Mouse (Mus musculus) forebrain, postnatal 0 days (tissue): Measurements from ENCODE around the gene Plxnb2. TPM values are rescaled to one million over a fixed set of nuclear protein-coding genes. Genes with fewer than 3 reads are reported as not detected.

Experiments used
- ATAC-seq: fragments of 200-750 bp; cut with Nextera tagmentation; 2 replicates; pipeline ENCODE4 v1.8.0; 2017; ENCODE audit warnings: mild to moderate bottlenecking, moderate library complexity
- DNase-seq: peaks from one replicate; pipeline ENCODE4 v3.0.0-alpha.2; 2015
- H3K27ac ChIP-seq: fragments of 300-500 bp; sonication (generic); 2 replicates; pipeline ENCODE4 v1.5.1; 2014; ENCODE audit warnings: low read depth, mild to moderate bottlenecking, antibody characterized with exemption, low read length, moderate library complexity, mixed read lengths
- H3K27me3 ChIP-seq: fragments of 300-500 bp; sonication (generic); 2 replicates; pipeline ENCODE4 v1.6.1; 2014; ENCODE audit warnings: mild to moderate bottlenecking, low read length, mixed read lengths; ENCODE audit not compliant: insufficient read depth
- H3K36me3 ChIP-seq: fragments of 300-500 bp; sonication (generic); 2 replicates; pipeline ENCODE4 v1.6.1; 2014; ENCODE audit warnings: mild to moderate bottlenecking, moderate library complexity; ENCODE audit not compliant: insufficient read depth
- H3K4me1 ChIP-seq: fragments of 300-500 bp; sonication (generic); 2 replicates; pipeline ENCODE4 v1.6.1; 2014; ENCODE audit warnings: antibody characterized with exemption; ENCODE audit not compliant: insufficient read depth
- H3K4me2 ChIP-seq: fragments of 300-500 bp; sonication (generic); 2 replicates; pipeline ENCODE4 v1.6.1; 2014; ENCODE audit warnings: low read depth, mild to moderate bottlenecking, moderate library complexity
- H3K4me3 ChIP-seq: fragments of 300-500 bp; sonication (generic); 2 replicates; pipeline ENCODE4 v1.5.1; 2014; ENCODE audit warnings: low read depth, low read length, mixed read lengths
- H3K9ac ChIP-seq: fragments of 300-500 bp; sonication (generic); 2 replicates; pipeline ENCODE4 v1.6.1; 2014; ENCODE audit warnings: mild to moderate bottlenecking
- H3K9me3 ChIP-seq: fragments of 300-500 bp; sonication (generic); 2 replicates; pipeline ENCODE4 v1.6.1; 2016; ENCODE audit warnings: low read length
- CTCF ChIP-seq: sonication (generic); IDR thresholded peaks from 2 replicates; pipeline ENCODE4 v1.5.1; 2016; ENCODE audit warnings: antibody characterized with exemption, control low read depth, low read depth
- WGBS: fragments of 180-500 bp; shearing (Covaris S2); extraction: QIAGEN DNeasy Blood & Tissue Kit; methylation state at CpG from one replicate; pipeline ENCODE4 v1.1.7; 2014; 5-methylcytosine and 5-hydroxymethylcytosine counted together
- microRNA-seq, 2 experiments: library from miRNA; unstranded; fragments of <30 nt; microRNA quantifications; one replicate each; pipeline ENCODE4; 2016
- polyA plus RNA-seq: library from polyadenylated mRNA; unstranded; fragments of >200 nt; fragmentation: Nextera tagmentation; extraction: Ambion mirVana; gene quantifications from 2 replicates; pipeline ENCODE4 v1.2.1, GENCODE M21; 2015
- total RNA-seq: library from RNA; depleted of rRNA; stranded (reverse); fragments of >200 nt; gene quantifications from 2 replicates; pipeline ENCODE4 v1.2.3, GENCODE M21; 2014; rRNA removed

Plxnb2 gene
- total and polyA plus RNA-seq, 2 experiments from 2014 or later: 52.8 to 138 TPM

DNA sequence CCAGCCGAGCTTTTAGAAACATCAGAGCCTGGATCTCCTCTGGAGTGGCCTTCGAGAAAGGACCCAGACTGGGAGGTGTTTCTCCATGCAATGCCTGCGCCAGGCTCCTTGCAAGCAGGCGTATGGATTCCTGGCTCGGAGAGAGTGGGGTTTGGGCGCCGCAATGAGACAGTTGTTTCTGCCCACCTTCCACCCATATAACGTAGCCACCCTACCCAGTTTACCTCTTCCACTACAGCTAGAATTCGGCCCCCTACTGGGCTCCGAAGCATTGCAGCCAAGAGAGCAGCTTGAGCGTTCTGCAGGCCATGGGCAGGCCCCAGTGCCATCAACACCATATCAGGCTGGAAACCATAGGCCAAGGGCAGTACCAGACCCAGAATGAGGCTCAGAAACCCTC is 57.0 kb downstream of the Plxnb2 start:
- peak overlapping the region; percentile 73 for H3K9ac ChIP-seq
- DNase-seq: peak; percentile 56
- H3K4me1 ChIP-seq: peaks cover 26% of the 10 kb centered on the region
- H3K4me2 ChIP-seq: peak overlapping the region; percentile 98
- H3K9me3 ChIP-seq: no peaks in the 10 kb centered on the region
- H3K27me3 ChIP-seq: no peaks in the 10 kb centered on the region
- H3K4me3 ChIP-seq: peak overlapping the region; percentile 73
- H3K36me3 ChIP-seq: peaks cover 9% of the 10 kb centered on the region; the same call in 1 of the 2 replicates
- WGBS: 32% methylated on average over 11 of the region's 11 CpGs
- peak; percentile 59 for TF ChIP-seq CTCF
- H3K27ac ChIP-seq: peak overlapping the region; percentile 82
- ATAC-seq: peak; percentile 12; the same call in 1 of the 2 replicates

DNA sequence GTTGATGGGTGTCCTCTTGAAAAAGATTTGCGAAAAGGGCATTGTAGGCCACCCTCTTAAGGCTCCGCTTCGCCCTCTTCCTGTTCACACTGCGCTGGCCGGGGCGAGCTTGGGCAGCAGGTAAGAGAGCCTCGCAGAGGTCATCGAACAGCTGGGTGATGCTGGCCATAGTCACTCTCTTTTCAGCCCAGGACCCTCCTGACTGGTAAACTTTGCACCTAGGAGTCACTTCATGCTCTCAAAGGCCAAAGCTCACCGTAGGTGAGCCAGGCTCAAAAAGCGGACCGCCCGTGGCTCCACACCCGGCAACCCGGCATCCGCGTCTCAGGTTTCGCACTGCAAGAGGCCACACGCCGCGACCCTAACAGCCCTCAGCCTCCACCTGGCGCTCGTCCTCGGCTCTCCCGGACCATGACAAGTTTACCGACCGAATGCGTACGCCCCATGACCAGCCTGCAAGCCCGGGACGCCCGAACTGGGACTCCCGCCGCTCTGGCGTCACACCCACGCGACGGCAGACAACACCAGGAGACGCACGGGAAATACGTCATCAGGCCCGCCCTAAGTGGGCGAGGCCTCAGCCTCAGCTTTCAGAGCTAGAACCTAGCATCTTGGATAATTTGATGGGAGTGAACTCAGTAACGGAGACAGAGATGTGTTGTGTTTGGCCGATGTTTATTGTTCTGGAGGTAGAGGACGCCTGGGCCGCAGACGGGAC is 57.8 kb downstream of the Plxnb2 start, which contains the start of gene Tubgcp6:
Gene Tubgcp6 (minus strand): TSS at position 464 of the 718 bp plus-strand sequence.
- Histone ChIP-seq H3K27me3 (no peaks in the 10 kb centered on the region), H3K4me1 (peaks cover 23% of the 10 kb centered on the region), H3K9ac (peak within 1 kb of the TSS; percentile 73), H3K36me3 (peaks cover 9% of the 10 kb centered on the region; the same call in 1 of the 2 replicates), H3K4me3 (peak within 1 kb of the TSS; percentile 73), H3K4me2 (peak within 1 kb of the TSS; percentile 98), H3K9me3 (no peaks in the 10 kb centered on the region), H3K27ac (peak within 1 kb of the TSS; percentile 82)
- WGBS: under 1% methylated on average over 47 of the region's 47 CpGs
- DNase-seq (peak; percentile 98), ATAC-seq (peak; percentile 93)
- TF ChIP-seq CTCF: no peak

- Histone ChIP-seq H3K4me1 (peaks cover 13% of the 10 kb centered on the region; the same call in 1 of the 2 replicates), H3K27me3 (no peaks in the 10 kb centered on the region), H3K27ac (no peak overlapping the region), H3K9me3 (no peaks in the 10 kb centered on the region), H3K4me3 (no peak overlapping the region), H3K4me2 (no peak overlapping the region), H3K36me3 (peaks cover 17% of the 10 kb centered on the region), H3K9ac (no peak overlapping the region)
- no peak for DNase-seq
- TF ChIP-seq CTCF: peak; percentile 54
- ATAC-seq: no peak
These were observed 62.6 kb downstream of the Plxnb2 start for GRCm38 (mm10) chr15:89118007-89118406.

GRCm38 (mm10) chr15:89110147-89110546 is 70.4 kb downstream of the Plxnb2 start:
- H3K9me3 ChIP-seq: no peaks in the 10 kb centered on the region
- H3K27me3 ChIP-seq: no peaks in the 10 kb centered on the region
- no peak overlapping the region for H3K27ac ChIP-seq
- H3K36me3 ChIP-seq: peaks cover 82% of the 10 kb centered on the region
- H3K4me2 ChIP-seq: no peak overlapping the region
- H3K4me3 ChIP-seq: no peak overlapping the region
- ATAC-seq (no peak), DNase-seq (no peak)
- WGBS: 81% methylated on average over 9 of the region's 9 CpGs
- no peaks in the 10 kb centered on the region for H3K4me1 ChIP-seq
- no peak for TF ChIP-seq CTCF
- no peak overlapping the region for H3K9ac ChIP-seq

GRCm38 (mm10) chr15:89106976-89107375 is 73.6 kb downstream of the Plxnb2 start:
- DNase-seq: no peak
- Histone ChIP-seq H3K4me2 (no peak overlapping the region), H3K9ac (no peak overlapping the region), H3K4me1 (no peaks in the 10 kb centered on the region), H3K27ac (no peak overlapping the region), H3K27me3 (no peaks in the 10 kb centered on the region), H3K36me3 (peaks cover 94% of the 10 kb centered on the region), H3K9me3 (no peaks in the 10 kb centered on the region), H3K4me3 (no peak overlapping the region)
- TF ChIP-seq CTCF: no peak
- WGBS: 100% methylated on average over 1 of the region's 1 CpGs
- ATAC-seq: no peak

DNA sequence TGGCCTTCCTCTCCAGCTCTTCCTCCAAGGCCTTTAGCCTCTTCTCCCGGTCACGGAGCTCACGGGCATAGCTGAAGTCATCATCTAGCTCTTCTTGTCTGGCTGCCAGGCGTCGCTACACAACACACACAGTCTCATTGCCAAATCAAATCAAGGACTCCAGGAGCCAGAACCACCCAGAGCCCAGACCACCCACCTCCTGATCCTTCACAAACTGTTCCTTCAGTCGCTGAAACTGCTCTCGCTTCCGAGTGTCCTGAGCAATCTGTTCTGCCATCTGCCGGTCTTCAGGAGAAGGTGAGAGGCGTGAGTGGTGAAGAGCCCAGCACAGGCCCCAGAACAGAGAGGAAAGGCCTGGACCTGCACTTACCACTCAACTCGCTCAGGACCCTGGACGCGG is 74.5 kb downstream of the Plxnb2 start:
- H3K9me3 ChIP-seq: no peaks in the 10 kb centered on the region
- no peak overlapping the region for H3K4me3 ChIP-seq
- peaks cover 95% of the 10 kb centered on the region for H3K36me3 ChIP-seq
- H3K27me3 ChIP-seq: no peaks in the 10 kb centered on the region
- H3K9ac ChIP-seq: no peak overlapping the region
- H3K4me1 ChIP-seq: no peaks in the 10 kb centered on the region
- no peak for ATAC-seq
- no peak for TF ChIP-seq CTCF
- no peak overlapping the region for H3K27ac ChIP-seq
- no peak overlapping the region for H3K4me2 ChIP-seq
- WGBS: 80% methylated on average over 13 of the region's 13 CpGs
- DNase-seq: no peak

Small RNA genes lying within 50 kb of the gene (microRNA-seq; reads per million reads assigned to microRNA genes)
- gene Mir6958: 5.5 to 5.8 reads per million in 2 experiments
- gene Mir7118: 0.39 to 1.6 reads per million in 2 experiments

Other genes starting within 250 kb of the Plxnb2 start
- gene Ttll8, start 226.4 kb downstream of the Plxnb2 start, total RNA-seq: 0.15 and 0.52 TPM in 2 replicates
- 0.05 and 0.29 TPM in 2 replicates for gene Ttll8, start 226.4 kb downstream of the Plxnb2 start, polyA plus RNA-seq
- gene Mlc1, start 201.8 kb downstream of the Plxnb2 start, total RNA-seq: 70.6 and 86.6 TPM in 2 replicates
- 59.4 and 69.7 TPM in 2 replicates for gene Mlc1, start 201.8 kb downstream of the Plxnb2 start, polyA plus RNA-seq
- gene Mov10l1, start 197.9 kb downstream of the Plxnb2 start, total RNA-seq: 0.05 TPM in 1 of 2 replicates, not detected in the other
- gene Mov10l1, start 197.9 kb downstream of the Plxnb2 start, polyA plus RNA-seq: 0.16 TPM in 1 of 2 replicates, not detected in the other
- 8.1 and 10.7 TPM in 2 replicates for gene Panx2, start 121.1 kb downstream of the Plxnb2 start, total RNA-seq
- gene Panx2, start 121.1 kb downstream of the Plxnb2 start, polyA plus RNA-seq: 4.1 and 6.3 TPM in 2 replicates
- gene Trabd, start 105.7 kb downstream of the Plxnb2 start, total RNA-seq: 33.5 and 35.0 TPM in 2 replicates
- 17.1 and 21.9 TPM in 2 replicates for gene Trabd, start 105.7 kb downstream of the Plxnb2 start, polyA plus RNA-seq
- gene Selenoo, start 91.7 kb downstream of the Plxnb2 start, total RNA-seq: 45.9 and 47.9 TPM in 2 replicates
- 19.6 and 20.7 TPM in 2 replicates for gene Selenoo, start 91.7 kb downstream of the Plxnb2 start, polyA plus RNA-seq
- 24.6 and 42.4 TPM in 2 replicates for gene Tubgcp6, start 57.7 kb downstream of the Plxnb2 start, total RNA-seq
- gene Tubgcp6, start 57.7 kb downstream of the Plxnb2 start, polyA plus RNA-seq: 7.4 and 8.8 TPM in 2 replicates
- gene Hdac10, start 52.1 kb downstream of the Plxnb2 start, total RNA-seq: 33.1 and 44.3 TPM in 2 replicates
- gene Hdac10, start 52.1 kb downstream of the Plxnb2 start, polyA plus RNA-seq: 27.9 and 30.1 TPM in 2 replicates
- 1.8 and 3.4 TPM in 2 replicates for gene Mapk12, start 40.1 kb downstream of the Plxnb2 start, total RNA-seq
- 2.0 and 2.8 TPM in 2 replicates for gene Mapk12, start 40.1 kb downstream of the Plxnb2 start, polyA plus RNA-seq
- gene Mapk11, start 31.2 kb downstream of the Plxnb2 start, total RNA-seq: 35.2 and 35.8 TPM in 2 replicates
- gene Mapk11, start 31.2 kb downstream of the Plxnb2 start, polyA plus RNA-seq: 16.2 and 21.3 TPM in 2 replicates
- gene Dennd6b, start 15.7 kb upstream of the Plxnb2 start, total RNA-seq: 73.7 and 89.6 TPM in 2 replicates
- gene Dennd6b, start 15.7 kb upstream of the Plxnb2 start, polyA plus RNA-seq: 43.4 and 53.3 TPM in 2 replicates
- 252 and 296 TPM in 2 replicates for gene Ppp6r2, start 30.8 kb upstream of the Plxnb2 start, total RNA-seq
- gene Ppp6r2, start 30.8 kb upstream of the Plxnb2 start, polyA plus RNA-seq: 70.0 and 77.2 TPM in 2 replicates
- 164 and 165 TPM in 2 replicates for gene Sbf1, start 134.5 kb upstream of the Plxnb2 start, total RNA-seq
- 46.2 and 60.7 TPM in 2 replicates for gene Sbf1, start 134.5 kb upstream of the Plxnb2 start, polyA plus RNA-seq
- gene Adm2, start 141.9 kb upstream of the Plxnb2 start, total RNA-seq: not detected in 2 replicates
- gene Adm2, start 141.9 kb upstream of the Plxnb2 start, polyA plus RNA-seq: not detected in 2 replicates
- gene Miox, start 153.6 kb upstream of the Plxnb2 start, total RNA-seq: not detected in 2 replicates
- gene Miox, start 153.6 kb upstream of the Plxnb2 start, polyA plus RNA-seq: not detected in 2 replicates
- 12.5 and 17.0 TPM in 2 replicates for gene Lmf2, start 174.9 kb upstream of the Plxnb2 start, total RNA-seq
- gene Lmf2, start 174.9 kb upstream of the Plxnb2 start, polyA plus RNA-seq: 24.7 and 25.4 TPM in 2 replicates
- 88.4 and 93.8 TPM in 2 replicates for gene Ncaph2, start 174.9 kb upstream of the Plxnb2 start, total RNA-seq
- 94.9 and 95.1 TPM in 2 replicates for gene Ncaph2, start 174.9 kb upstream of the Plxnb2 start, polyA plus RNA-seq
- gene Sco2, start 193.1 kb upstream of the Plxnb2 start, total RNA-seq: 34.6 and 37.6 TPM in 2 replicates
- 24.0 and 24.2 TPM in 2 replicates for gene Sco2, start 193.1 kb upstream of the Plxnb2 start, polyA plus RNA-seq
- gene Tymp, start 196.3 kb upstream of the Plxnb2 start, total RNA-seq: 3.7 and 5.2 TPM in 2 replicates
- gene Tymp, start 196.3 kb upstream of the Plxnb2 start, polyA plus RNA-seq: 3.5 and 4.1 TPM in 2 replicates
- gene Odf3b, start 198.5 kb upstream of the Plxnb2 start, total RNA-seq: 3.5 and 5.0 TPM in 2 replicates
- gene Odf3b, start 198.5 kb upstream of the Plxnb2 start, polyA plus RNA-seq: 6.9 and 9.9 TPM in 2 replicates
- 0.10 and 0.23 TPM in 2 replicates for gene Klhdc7b, start 204.1 kb upstream of the Plxnb2 start, total RNA-seq
- gene Klhdc7b, start 204.1 kb upstream of the Plxnb2 start, polyA plus RNA-seq: 0.11 TPM in 1 of 2 replicates, not detected in the other
- gene Syce3, start 229.7 kb upstream of the Plxnb2 start, total RNA-seq: not detected in 2 replicates
- gene Syce3, start 229.7 kb upstream of the Plxnb2 start, polyA plus RNA-seq: 0.49 TPM in 1 of 2 replicates, not detected in the other
- 5.0 TPM in 2 replicates for gene Cpt1b, start 245.1 kb upstream of the Plxnb2 start, total RNA-seq
- 1.1 and 1.3 TPM in 2 replicates for gene Cpt1b, start 245.1 kb upstream of the Plxnb2 start, polyA plus RNA-seq
- gene C730034F03Rik, start 248.8 kb upstream of the Plxnb2 start, total RNA-seq: 0.90 and 1.3 TPM in 2 replicates
- gene C730034F03Rik, start 248.8 kb upstream of the Plxnb2 start, polyA plus RNA-seq: 1.3 and 2.3 TPM in 2 replicates
- gene Gm44502, start 248.9 kb upstream of the Plxnb2 start, total RNA-seq: 1.7 and 1.8 TPM in 2 replicates
- not detected in 2 replicates for gene Gm44502, start 248.9 kb upstream of the Plxnb2 start, polyA plus RNA-seq
- 56.9 and 59.9 TPM in 2 replicates for gene Chkb, start 249.1 kb upstream of the Plxnb2 start, total RNA-seq
- 78.2 and 92.4 TPM in 2 replicates for gene Chkb, start 249.1 kb upstream of the Plxnb2 start, polyA plus RNA-seq